Mouse (Mus musculus) urinary bladder, adult 2 months (tissue): ENCODE measurements at regions not wholly inside any gene's neighbourhood (a gene's known extent, or its start where the extent isn't known, plus 50 kb on each side); places are given as distances from the start of the nearest gene placed in this dataset.

ENCODE experiments used
- DNase-seq: peaks from one replicate; pipeline ENCODE4 v3.0.0; 2022; ENCODE audit warnings: low spot score

DNA sequence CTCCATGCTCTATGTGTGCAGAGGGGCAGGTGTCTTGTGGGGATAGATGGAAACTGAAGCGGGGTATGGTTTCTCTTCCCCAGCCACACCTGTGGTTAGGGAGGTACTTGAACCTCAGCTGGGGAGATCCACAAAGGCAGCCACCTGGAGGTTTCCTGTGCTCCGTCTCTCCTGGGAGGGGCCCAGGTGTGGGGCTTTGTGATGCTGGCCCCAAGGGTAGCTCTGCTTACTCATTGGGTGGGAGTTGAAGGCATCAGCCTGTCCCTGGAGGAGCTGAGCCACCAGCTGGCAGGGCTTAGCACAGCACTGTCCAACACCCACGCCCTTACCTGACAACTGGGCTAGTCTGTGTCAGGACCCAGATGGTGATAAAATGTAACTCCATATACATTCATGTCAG lies 81.4 kb downstream of the Lhx2 start:
- no peak for DNase-seq

GRCm38 (mm10) chr2:38422406-38422805 lies 83.3 kb downstream of the Lhx2 start:
- no peak for DNase-seq

DNA sequence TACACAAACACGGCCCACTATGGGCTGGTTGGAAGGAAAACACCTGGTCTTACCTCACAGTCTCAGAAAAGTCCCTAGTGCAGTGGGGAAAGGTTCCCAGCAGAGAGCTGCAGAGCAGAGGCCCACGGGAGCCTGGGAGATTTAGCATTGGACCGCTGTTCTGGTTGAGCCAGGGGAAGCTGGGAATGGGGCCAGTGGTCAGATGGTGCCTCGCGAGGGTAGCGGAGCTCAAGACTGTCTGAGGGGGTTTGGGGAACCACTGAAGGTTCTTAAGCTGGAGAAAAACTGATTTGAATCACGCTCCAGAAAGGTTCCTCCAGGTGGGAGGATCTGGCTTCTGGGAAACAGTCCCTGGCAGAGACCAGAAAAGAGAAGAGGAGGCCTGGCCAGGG lies 84.8 kb downstream of the Lhx2 start:
- DNase-seq, result no peak

GRCm38 (mm10) chr2:38424278-38424931 lies 85.3 kb downstream of the Lhx2 start:
- DNase-seq, result no peak

DNA sequence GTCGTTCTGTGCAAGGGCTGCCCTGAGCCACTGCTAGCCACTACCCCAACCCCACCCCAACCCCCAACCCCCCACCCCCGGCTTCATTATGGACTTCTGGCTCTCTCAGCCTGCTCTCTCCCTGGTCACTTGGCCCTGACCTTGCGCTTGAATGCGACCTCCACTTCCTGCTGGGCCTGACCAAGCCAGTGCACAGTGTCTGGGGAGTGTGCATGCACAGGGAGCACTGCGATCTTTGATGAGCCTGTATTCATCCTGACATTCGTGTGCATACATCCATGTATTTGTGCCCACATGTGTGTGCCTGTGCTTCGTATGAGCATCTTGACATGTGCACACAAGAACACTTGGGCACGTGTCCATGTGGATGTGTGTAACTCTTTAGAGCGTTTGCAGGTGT lies 85.9 kb downstream of the Lhx2 start:
- no peak for DNase-seq

GRCm38 (mm10) chr2:38429752-38430378 lies 81.6 kb upstream of the Nek6 start:
- DNase-seq, result peak; percentile 64

DNA sequence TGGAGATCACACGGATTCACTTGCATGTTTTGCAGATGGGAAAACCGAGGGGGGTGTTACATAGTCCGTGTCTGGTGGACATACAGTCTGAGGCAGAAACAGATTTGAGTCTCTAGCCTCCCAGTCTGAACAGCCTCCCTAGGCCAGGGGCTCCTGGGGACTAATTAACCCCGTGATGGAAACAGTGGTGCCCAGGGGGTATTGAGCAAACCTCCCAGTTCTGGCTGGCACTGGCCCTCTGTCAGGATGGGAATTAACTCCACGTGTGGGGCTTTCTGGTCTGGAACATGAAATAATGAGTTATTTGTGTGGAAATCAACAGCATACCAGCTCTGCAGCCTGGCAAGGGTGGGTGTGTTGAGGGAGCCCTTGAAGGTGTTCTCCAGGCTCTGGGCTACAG lies 79.9 kb upstream of the Nek6 start:
- no peak for DNase-seq

DNA sequence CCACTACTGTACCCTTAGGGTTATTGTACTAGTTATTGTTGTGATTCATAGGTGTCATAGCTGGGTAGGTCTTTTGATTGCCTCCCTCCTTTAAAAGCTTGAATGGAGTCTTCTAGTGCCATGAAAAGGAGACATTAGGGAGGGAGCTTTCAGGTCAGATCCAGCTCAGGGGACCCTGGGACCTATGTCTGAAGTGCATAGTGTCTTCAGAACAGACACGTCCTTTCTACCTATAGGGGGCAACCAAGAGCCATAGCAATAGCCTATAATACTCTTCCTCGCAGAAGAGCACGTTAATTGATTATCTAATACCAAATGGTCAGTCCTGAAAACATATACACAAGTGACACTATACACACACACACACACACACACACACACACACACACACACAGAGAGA lies 77.7 kb upstream of the Nek6 start:
- no peak for DNase-seq

DNA sequence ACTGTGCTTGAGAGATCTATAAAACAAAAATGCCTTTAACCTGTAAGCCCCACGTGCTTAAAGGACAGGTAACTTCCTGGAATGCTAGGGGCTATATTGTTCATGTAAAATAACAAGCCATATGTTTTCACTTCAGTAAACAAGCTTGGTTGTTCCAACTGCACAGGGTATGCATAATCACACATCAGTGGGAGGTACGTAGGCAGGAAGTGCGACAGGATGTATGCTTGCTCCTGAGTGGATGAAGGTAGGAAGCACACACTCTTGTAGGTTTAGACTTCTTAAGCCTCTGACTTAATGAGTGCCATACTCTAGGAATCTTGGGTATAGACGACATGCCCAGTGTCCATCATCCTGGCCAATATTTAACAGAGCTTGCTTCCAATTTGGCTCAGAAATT lies 74.7 kb upstream of the Nek6 start:
- no peak for DNase-seq

- no peak for DNase-seq
Measured at GRCm38 (mm10) chr2:38439191-38439590, 72.3 kb upstream of the Nek6 start.

DNA sequence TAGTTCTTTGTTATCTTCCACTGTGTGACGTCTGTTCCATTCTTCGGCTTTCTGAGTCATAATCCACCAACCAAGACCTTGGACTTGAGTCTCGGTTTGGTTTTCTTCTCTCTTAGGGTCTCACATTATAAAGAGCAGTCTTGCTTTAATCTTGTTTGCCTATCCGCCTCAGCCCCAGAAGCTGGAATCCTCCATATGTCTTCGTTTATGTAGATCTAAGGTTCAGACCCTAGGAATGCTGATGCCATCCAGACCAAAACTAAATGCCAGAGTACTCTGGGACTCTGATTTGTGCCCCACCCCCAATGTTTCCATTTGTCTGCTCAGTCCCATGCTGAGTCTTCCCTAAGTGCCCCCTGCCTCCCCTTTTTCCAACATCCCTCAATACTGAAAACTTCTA lies 71.5 kb upstream of the Nek6 start:
- DNase-seq, result no peak

GRCm38 (mm10) chr2:38449092-38449491 lies 62.4 kb upstream of the Nek6 start:
- DNase-seq, result no peak

GRCm38 (mm10) chr2:38456571-38456970 lies 54.9 kb upstream of the Nek6 start:
- no peak for DNase-seq

GRCm38 (mm10) chr2:38460367-38460766 lies 51.1 kb upstream of the Nek6 start:
- no peak for DNase-seq

DNA sequence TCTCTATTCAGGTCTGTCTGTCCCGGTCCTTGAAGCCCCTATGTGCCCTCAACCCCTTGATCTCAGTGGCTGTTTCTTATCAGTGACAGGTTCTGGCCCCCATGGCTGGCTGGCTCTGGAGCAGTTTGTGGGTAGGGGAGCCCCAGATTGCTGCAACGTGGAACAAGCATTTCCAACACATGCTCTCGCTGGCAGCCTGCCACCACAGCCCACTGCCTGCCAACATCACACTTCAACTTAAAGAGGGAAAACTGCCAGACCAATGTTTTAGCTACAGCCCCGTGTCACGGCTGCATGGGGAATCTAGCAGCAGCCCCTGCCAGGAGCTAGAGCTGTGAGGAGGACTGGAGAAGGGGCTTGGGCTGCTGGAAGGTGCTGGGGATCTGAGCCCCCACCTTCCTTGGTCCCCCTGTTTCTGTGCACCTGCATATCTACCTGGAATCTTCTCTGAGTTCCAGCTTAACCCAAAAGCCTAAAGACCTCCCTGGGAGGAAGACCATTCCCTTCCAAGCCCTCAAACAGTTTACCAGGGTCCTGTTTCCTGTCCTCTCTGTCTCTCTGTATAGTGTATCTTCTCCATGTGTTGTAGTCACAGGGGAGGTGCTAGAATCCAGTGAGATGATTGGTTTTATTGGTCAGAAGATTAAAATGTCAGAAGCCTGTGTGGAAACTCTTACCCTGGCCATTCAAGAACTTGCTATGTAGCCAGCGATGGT lies 50.5 kb upstream of the Nek6 start:
- DNase-seq, result no peak
